Mouse (Mus musculus) CH12.LX (cell line): ENCODE data around the gene Clec10a. TPM values are rescaled to one million over a fixed set of nuclear protein-coding genes. Genes with fewer than 3 reads are reported as not detected.
A peak's percentile ranks its signal among the peaks of the same experiment; 100 is the strongest.

Experiments
- DNase-seq: peaks from one replicate; pipeline ENCODE4 v3.0.0-alpha.2; 2013; ENCODE audit errors: extremely low read depth
- H3K27ac ChIP-seq: 2 replicates; pipeline ENCODE4 v1.5.1; 2012; ENCODE audit warnings: low read depth, mild to moderate bottlenecking, control low read depth, moderate library complexity; ENCODE audit not compliant: insufficient read depth
- H3K27me3 ChIP-seq: replicated peaks from 2 replicates; pipeline ENCODE3; 2012; ENCODE audit warnings: inconsistent platforms
- H3K36me3 ChIP-seq, 2 experiments: replicated peaks in 1 of 2; 2 replicates each; pipeline versions ENCODE3 to v1.6.1; 2012; ENCODE audit warnings: inconsistent platforms in 1 of 2, low read length in 1 of 2, mild to moderate bottlenecking in 1 of 2, mixed read lengths in 1 of 2, moderate library complexity in 1 of 2; ENCODE audit not compliant: control insufficient read depth in 1 of 2, insufficient read depth in 1 of 2
- H3K4me1 ChIP-seq, 2 experiments: 2 replicates each; pipeline ENCODE4 v1.6.1; 2012; ENCODE audit warnings: inconsistent platforms in 1 of 2, moderate library complexity in 1 of 2; ENCODE audit not compliant: insufficient read depth in 2 of 2, control insufficient read depth in 1 of 2
- H3K4me2 ChIP-seq: 2 replicates; pipeline ENCODE4 v1.6.1; 2012; ENCODE audit warnings: low read depth, mild to moderate bottlenecking, control low read depth; ENCODE audit not compliant: poor library complexity, insufficient read depth, severe bottlenecking
- H3K4me3 ChIP-seq, 3 experiments: fragments of 150-350 bp in 1 of 3; sonication (generic) in 1 of 3; replicated peaks in 1 of 3; 2 replicates each; pipeline versions ENCODE3 to v1.5.1; 2011 to 2012; ENCODE audit warnings: low read depth in 2 of 3, low read length in 2 of 3, mild to moderate bottlenecking in 2 of 3, moderate library complexity in 2 of 3, control low read depth in 1 of 3, improper control_type of control experiment in 1 of 3, inconsistent platforms in 1 of 3, mixed read lengths in 1 of 3; ENCODE audit not compliant: poor library complexity in 1 of 3
- H3K79me2 ChIP-seq: replicated peaks from 2 replicates; pipeline ENCODE4 v1.6.1; 2012; ENCODE audit warnings: mild to moderate bottlenecking, moderate library complexity; ENCODE audit not compliant: control insufficient read depth, poor library complexity, insufficient read depth, severe bottlenecking; ENCODE audit errors: extremely low read depth
- H3K9ac ChIP-seq: 2 replicates; pipeline ENCODE4 v1.6.1; 2012; ENCODE audit warnings: low read depth, mild to moderate bottlenecking, control low read depth, moderate library complexity; ENCODE audit not compliant: insufficient read depth
- H3K9me3 ChIP-seq: replicated peaks from 2 replicates; pipeline ENCODE3; 2012; ENCODE audit warnings: low read length, inconsistent platforms, mixed read lengths
- BHLHE40 ChIP-seq: IDR thresholded peaks from 2 replicates; pipeline ENCODE4 v1.6.1; 2011; ENCODE audit warnings: mild to moderate bottlenecking, low read depth, low read length, improper control_type of control experiment
- CHD2 ChIP-seq: IDR thresholded peaks from 2 replicates; pipeline ENCODE4 v1.6.1; 2011; ENCODE audit warnings: low read length, improper control_type of control experiment
- CTCF ChIP-seq, 2 experiments: IDR thresholded peaks in 1 of 2; conservative IDR thresholded peaks in 1 of 2; 2 replicates each; pipeline ENCODE4 v1.5.1; 2011 to 2012; ENCODE audit warnings: low read depth in 2 of 2, low read length in 2 of 2, improper control_type of control experiment in 1 of 2, inconsistent platforms in 1 of 2, mild to moderate bottlenecking in 1 of 2, moderate library complexity in 1 of 2
- GABPA ChIP-seq: IDR thresholded peaks from 2 replicates; pipeline ENCODE4 v1.6.1; 2012; ENCODE audit warnings: low read depth, low read length, improper control_type of control experiment, inconsistent platforms; ENCODE audit not compliant: insufficient replicate concordance
- HCFC1 ChIP-seq: IDR thresholded peaks from 2 replicates; pipeline ENCODE4 v1.6.1; 2012; ENCODE audit warnings: low read depth, mild to moderate bottlenecking, inconsistent platforms, low read length, improper control_type of control experiment
- IRF4 ChIP-seq: IDR thresholded peaks from 2 replicates; pipeline ENCODE4 v1.6.1; 2014; ENCODE audit warnings: low read depth, mild to moderate bottlenecking, inconsistent platforms, low read length, improper control_type of control experiment
- MAX ChIP-seq: IDR thresholded peaks from 2 replicates; pipeline ENCODE4 v1.6.1; 2011; ENCODE audit warnings: low read length, improper control_type of control experiment
- POLR2AphosphoS2 ChIP-seq: IDR thresholded peaks from 2 replicates; pipeline ENCODE4 v1.6.1; 2011; ENCODE audit warnings: low read depth, low read length, improper control_type of control experiment
- RAD21 ChIP-seq: IDR thresholded peaks from 2 replicates; pipeline ENCODE4 v1.6.1; 2011; ENCODE audit warnings: low read depth, mild to moderate bottlenecking, low read length, improper control_type of control experiment, moderate library complexity
- RCOR1 ChIP-seq: conservative IDR thresholded peaks from 2 replicates; pipeline ENCODE4 v1.6.1; 2012; ENCODE audit warnings: low read depth, mild to moderate bottlenecking, inconsistent platforms, low read length, improper control_type of control experiment
- TCF12 ChIP-seq: IDR thresholded peaks from 2 replicates; pipeline ENCODE4 v1.6.1; 2014; ENCODE audit warnings: low read depth, mild to moderate bottlenecking, inconsistent platforms, low read length, improper control_type of control experiment
- ZMIZ1 ChIP-seq: IDR thresholded peaks from 2 replicates; pipeline ENCODE4 v1.6.1; 2012; ENCODE audit warnings: low read depth, mild to moderate bottlenecking, inconsistent platforms, low read length, improper control_type of control experiment
- ZNF384 ChIP-seq: IDR thresholded peaks from 2 replicates; pipeline ENCODE4 v1.6.1; 2012; ENCODE audit warnings: low read depth, low read length, improper control_type of control experiment, inconsistent platforms
- dilution Hi-C: fragments of 300-500 bp; cut with MboI; formaldehyde crosslinking; loops from 2 replicates; pipeline ENCODE4 v1.14.3; 2020; ENCODE audit warnings: low sequenced_read_pairs; ENCODE audit not compliant: extremely low pct_unique_long_range_greater_than_20kb, extremely low pct_ligation_motif_present
- in situ Hi-C: fragments of 300-500 bp; cut with MboI; formaldehyde crosslinking; loops from 3 replicates; pipeline ENCODE4 v1.14.3; 2019; ENCODE audit warnings: low sequenced_read_pairs, low pct_ligation_motif_present, low pct_unique_long_range_greater_than_20kb, mixed read lengths
- polyA plus RNA-seq: library from polyadenylated mRNA; unstranded; fragments of >175 nt; gene quantifications from 2 replicates; pipeline ENCODE4 v1.2.1, GENCODE M21; 2012; ENCODE audit warnings: low read depth; ENCODE audit not compliant: insufficient read length
- total RNA-seq, 2 experiments: library from RNA; depleted of rRNA; stranded (reverse); fragments of 300-350 nt in 1 of 2; fragments of >200 nt in 1 of 2; gene quantifications; 2 replicates each; pipeline ENCODE4 v1.2.3; 2012 to 2014

Gene Clec10a
- total and polyA plus RNA-seq, 3 experiments: not detected

DNA sequence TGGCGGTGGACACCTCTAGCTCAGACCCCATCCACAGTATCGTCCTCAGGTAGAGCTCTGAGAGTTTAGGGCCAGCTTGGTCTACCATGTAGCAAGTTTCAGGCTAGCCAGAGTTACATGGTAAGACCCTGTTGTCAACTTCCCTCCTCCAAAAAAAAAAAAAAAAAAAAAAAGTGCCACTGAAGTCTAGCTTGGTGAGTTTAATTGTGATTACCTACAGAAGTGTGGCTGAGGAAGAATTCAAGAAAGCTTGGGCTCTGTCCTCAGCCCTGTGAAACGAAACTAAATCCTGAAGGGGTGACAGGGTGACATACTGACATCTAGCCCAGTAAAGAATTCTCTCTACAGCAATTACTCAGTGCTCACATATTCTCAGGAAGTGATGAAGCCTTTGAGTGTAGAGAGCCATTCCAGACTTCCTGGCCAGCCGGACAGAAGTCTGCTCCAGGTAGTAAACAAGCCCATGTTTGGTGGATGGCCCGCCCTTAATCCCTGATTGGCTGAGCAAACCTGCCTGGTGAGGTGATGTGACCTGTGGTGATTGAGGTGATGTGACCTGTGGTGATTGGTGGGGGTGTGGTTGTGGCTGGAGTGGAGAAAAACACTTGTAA, 52.9 kb downstream of the Clec10a start:
- no peaks in the 10 kb centered on the region for H3K79me2 ChIP-seq
- dilution Hi-C loops: no loop called here
- no peak for TF ChIP-seq RCOR1
- peak; percentile 56; the same call in 1 of the 2 replicates for TF ChIP-seq ZNF384
- TF ChIP-seq, all 38 proteins: peak for 1
- H3K4me1 ChIP-seq: no peaks in the 10 kb centered on the region
- no peak overlapping the region for H3K27ac ChIP-seq
- in situ Hi-C loops: no loop called here
- no peaks in the 10 kb centered on the region for H3K9me3 ChIP-seq
- no peaks in the 10 kb centered on the region for H3K36me3 ChIP-seq
- no peak overlapping the region for H3K4me3 ChIP-seq
- peaks cover 26% of the 10 kb centered on the region for H3K27me3 ChIP-seq
- no peak overlapping the region for H3K9ac ChIP-seq
- no peak for DNase-seq
- H3K4me2 ChIP-seq: 0 out of 2 replicates have a peak overlapping the region, but pooled peaks have one; percentile 8

DNA sequence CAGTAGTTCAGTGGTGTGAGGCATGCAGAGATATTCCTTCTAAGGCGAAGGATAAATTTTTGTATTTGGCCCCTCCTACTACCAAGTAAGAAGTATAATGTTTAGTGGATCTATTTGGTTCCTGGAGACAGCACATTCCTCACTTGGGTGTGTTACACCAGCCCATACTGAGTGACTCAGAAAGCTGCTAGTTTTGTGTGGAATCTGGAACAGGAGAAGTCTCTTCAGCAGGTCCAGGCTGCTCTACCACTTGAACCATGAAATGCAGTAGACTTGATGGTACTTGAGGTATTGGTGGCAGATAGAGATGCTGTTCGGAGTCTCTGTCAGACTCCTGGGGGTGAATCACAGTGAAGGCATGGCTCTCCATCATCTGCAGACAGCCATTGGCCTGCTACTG, 54.7 kb downstream of the Clec10a start:
- dilution Hi-C loops (no loop called here), in situ Hi-C loops (no loop called here)
- no peaks in the 10 kb centered on the region for H3K79me2 ChIP-seq
- H3K36me3 ChIP-seq: peaks cover 0 to 12% of the 10 kb centered on the region in 2 experiments
- no peak overlapping the region for H3K4me2 ChIP-seq
- H3K9ac ChIP-seq: no peak overlapping the region
- no peak overlapping the region for H3K4me3 ChIP-seq
- peaks cover 12% of the 10 kb centered on the region for H3K27me3 ChIP-seq
- TF ChIP-seq BHLHE40: no peak
- TF ChIP-seq ZMIZ1: no peak
- no peaks in the 10 kb centered on the region for H3K9me3 ChIP-seq
- no peak overlapping the region for H3K27ac ChIP-seq
- no peak for DNase-seq
- H3K4me1 ChIP-seq: no peaks in the 10 kb centered on the region

DNA sequence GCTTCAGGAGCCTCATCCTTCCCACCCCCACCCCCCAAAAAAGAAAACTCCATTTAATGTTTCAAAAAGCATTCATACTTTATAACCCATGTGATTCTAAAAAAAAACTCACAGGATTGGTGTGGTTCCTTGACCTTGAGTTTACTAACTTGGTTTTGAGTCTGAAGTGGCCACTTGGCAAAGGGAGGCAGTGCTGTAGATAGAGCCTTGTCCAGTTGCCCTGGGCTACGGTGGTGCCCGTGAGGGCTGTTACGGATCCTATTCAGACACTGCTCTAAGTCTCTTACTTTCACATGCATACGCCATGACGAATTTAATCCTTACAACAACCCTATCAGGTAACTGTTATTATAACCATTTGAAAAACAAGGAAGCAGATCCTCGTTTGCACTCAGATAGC, 56.0 kb downstream of the Clec10a start:
- Histone ChIP-seq H3K27me3 (no peaks in the 10 kb centered on the region), H3K4me3 (no peak overlapping the region), H3K36me3 (peaks cover 4 to 25% of the 10 kb centered on the region in 2 experiments), H3K9ac (no peak overlapping the region)
- TF ChIP-seq ZMIZ1 (no peak), IRF4 (no peak), TCF12 (no peak), POLR2AphosphoS2 (no peak), GABPA (no peak), CHD2 (no peak), RCOR1 (no peak), MAX (no peak), CTCF (conservative IDR thresholded peaks at IDR 0.05 in 1 of 2, IDR thresholded peaks at IDR 0.05 in 1 of 2; ENCODE audit: low read depth in 2 of 2, low read length in 2 of 2) (no peak), RAD21 (no peak), HCFC1 (no peak)
- TF ChIP-seq, all 38 proteins: peak for 0
- no peaks in the 10 kb centered on the region for H3K9me3 ChIP-seq
- H3K4me1 ChIP-seq: no peaks in the 10 kb centered on the region
- H3K27ac ChIP-seq: no peak overlapping the region
- H3K4me2 ChIP-seq: no peak overlapping the region
- no peak for DNase-seq
- dilution Hi-C loops (no loop called here), in situ Hi-C loops (no loop called here)
- H3K79me2 ChIP-seq: no peaks in the 10 kb centered on the region
